Mouse (Mus musculus): ENCODE measurements around the gene Cox4i1. TPM values are rescaled to one million over a fixed set of nuclear protein-coding genes. Genes with fewer than 3 reads are reported as not detected.

The Cox4i1 gene
- polyA plus RNA-seq, 1 experiment from 2014 or later: 1,738 TPM

GRCm38 (mm10) chr8:120697154-120697978, 29.3 kb downstream of the Cox4i1 start:
- no peaks in the 10 kb centered on the region for H3K36me3 ChIP-seq
- no peak overlapping the region for H3K4me2 ChIP-seq
- ATAC-seq (ENCODE audit: extremely low read depth, insufficient number of reproducible peaks, low FRiP score, low TSS enrichment): no peak
- peak overlapping the region; percentile 73 for H3K27ac ChIP-seq (replicated peaks)
- H3K4me1 ChIP-seq: peaks cover 47% of the 10 kb centered on the region
- H3K9me3 ChIP-seq: peaks cover 6% of the 10 kb centered on the region; the same call in 1 of the 2 replicates
- H3K27me3 ChIP-seq (replicated peaks): peaks cover 29% of the 10 kb centered on the region; the same call in 1 of the 2 replicates
- no peak overlapping the region for H3K9ac ChIP-seq
- H3K4me3 ChIP-seq: no peak overlapping the region
- 53% methylated on average over 16 of the region's 17 CpGs for WGBS

GRCm38 (mm10) chr8:120697979-120698272, 29.9 kb downstream of the Cox4i1 start:
- peaks cover 29% of the 10 kb centered on the region; the same call in 1 of the 2 replicates for H3K27me3 ChIP-seq (replicated peaks)
- H3K4me1 ChIP-seq: peaks cover 47% of the 10 kb centered on the region
- no peak overlapping the region for H3K9ac ChIP-seq
- peaks cover 6% of the 10 kb centered on the region; the same call in 1 of the 2 replicates for H3K9me3 ChIP-seq
- H3K4me2 ChIP-seq: no peak overlapping the region
- H3K4me3 ChIP-seq: no peak overlapping the region
- no peak for ATAC-seq (ENCODE audit: extremely low read depth, insufficient number of reproducible peaks, low FRiP score, low TSS enrichment)
- H3K36me3 ChIP-seq: no peaks in the 10 kb centered on the region
- H3K27ac ChIP-seq (replicated peaks): peak overlapping the region; percentile 71; the same call in 1 of the 2 replicates

DNA sequence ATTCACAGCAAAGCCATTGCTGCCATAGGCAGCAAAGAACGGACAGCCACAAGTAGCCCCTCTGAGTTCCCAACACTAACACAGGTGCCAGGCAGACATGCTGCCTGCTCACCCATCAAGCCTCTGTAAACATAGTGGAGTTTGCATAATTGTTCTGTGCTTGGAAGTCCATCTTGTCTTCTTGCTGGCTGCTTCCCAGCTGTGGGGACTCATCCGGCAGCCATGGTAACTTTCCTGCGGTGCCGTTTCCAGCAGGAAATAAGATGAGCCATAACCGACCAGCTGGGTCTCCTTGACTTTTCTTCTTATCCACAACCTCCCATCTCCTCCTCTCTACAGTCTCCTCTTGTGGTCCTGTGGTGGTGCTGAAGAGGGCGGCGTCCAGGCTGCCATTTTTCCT, 30.4 kb downstream of the Cox4i1 start:
- ATAC-seq (ENCODE audit: extremely low read depth, insufficient number of reproducible peaks, low FRiP score, low TSS enrichment): no peak
- Histone ChIP-seq H3K4me2 (no peak overlapping the region), H3K9me3 (peaks cover 6% of the 10 kb centered on the region; the same call in 1 of the 2 replicates), H3K9ac (no peak overlapping the region), H3K4me3 (no peak overlapping the region), H3K36me3 (no peaks in the 10 kb centered on the region), H3K27me3 (replicated peaks) (peaks cover 30% of the 10 kb centered on the region; the same call in 1 of the 2 replicates), H3K27ac (replicated peaks) (peak overlapping the region; percentile 71), H3K4me1 (peaks cover 47% of the 10 kb centered on the region)
- WGBS: 78% methylated on average over 7 of the region's 7 CpGs

- Histone ChIP-seq H3K9ac (no peak overlapping the region), H3K4me1 (peaks cover 42% of the 10 kb centered on the region), H3K4me2 (no peak overlapping the region), H3K4me3 (no peak overlapping the region), H3K27me3 (replicated peaks) (peaks cover 34% of the 10 kb centered on the region; the same call in 1 of the 2 replicates), H3K36me3 (no peaks in the 10 kb centered on the region), H3K27ac (replicated peaks) (peak overlapping the region; percentile 71), H3K9me3 (peaks cover 6% of the 10 kb centered on the region; the same call in 1 of the 2 replicates)
- WGBS: 53% methylated on average over 6 of the region's 6 CpGs
- ATAC-seq (ENCODE audit: extremely low read depth, insufficient number of reproducible peaks, low FRiP score, low TSS enrichment): no peak
These were observed 31.1 kb downstream of the Cox4i1 start for GRCm38 (mm10) chr8:120699079-120699478.

DNA sequence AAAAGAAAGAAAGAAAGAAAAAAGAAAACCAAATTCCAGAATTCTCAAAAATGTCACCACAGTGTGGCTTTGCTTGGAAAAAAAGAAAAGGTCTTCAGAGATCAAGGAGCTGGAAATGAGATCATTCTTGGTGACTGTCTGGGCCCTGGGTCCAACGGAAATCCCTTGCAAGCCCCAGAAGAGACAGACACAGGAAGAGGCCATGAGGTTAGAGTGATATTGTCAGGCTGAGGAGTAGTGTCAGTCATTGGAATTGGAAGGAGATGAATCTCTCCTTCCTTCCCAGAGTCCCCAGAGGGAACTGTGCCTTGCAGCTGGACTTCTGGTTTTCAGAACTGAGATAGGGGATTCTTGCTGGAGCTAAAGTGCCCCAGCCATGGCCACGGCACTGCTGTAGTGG, 31.5 kb downstream of the Cox4i1 start:
- Histone ChIP-seq H3K36me3 (no peaks in the 10 kb centered on the region), H3K27me3 (replicated peaks) (peaks cover 35% of the 10 kb centered on the region; the same call in 1 of the 2 replicates), H3K4me2 (no peak overlapping the region), H3K9me3 (peaks cover 6% of the 10 kb centered on the region; the same call in 1 of the 2 replicates), H3K27ac (replicated peaks) (peak overlapping the region; percentile 66), H3K4me3 (no peak overlapping the region), H3K9ac (no peak overlapping the region), H3K4me1 (peaks cover 37% of the 10 kb centered on the region)
- WGBS: 49% methylated on average over 2 of the region's 2 CpGs
- no peak for ATAC-seq (ENCODE audit: extremely low read depth, insufficient number of reproducible peaks, low FRiP score, low TSS enrichment)

GRCm38 (mm10) chr8:120700053-120700452, 32.0 kb downstream of the Cox4i1 start:
- peaks cover 36% of the 10 kb centered on the region for H3K4me1 ChIP-seq
- H3K27ac ChIP-seq (replicated peaks): peak overlapping the region; percentile 66
- no peaks in the 10 kb centered on the region for H3K36me3 ChIP-seq
- H3K4me3 ChIP-seq: no peak overlapping the region
- ATAC-seq (ENCODE audit: extremely low read depth, insufficient number of reproducible peaks, low FRiP score, low TSS enrichment): no peak
- no peak overlapping the region for H3K9ac ChIP-seq
- H3K9me3 ChIP-seq: peaks cover 6% of the 10 kb centered on the region; the same call in 1 of the 2 replicates
- peaks cover 31% of the 10 kb centered on the region; the same call in 1 of the 2 replicates for H3K27me3 ChIP-seq (replicated peaks)
- H3K4me2 ChIP-seq: no peak overlapping the region
- 62% methylated on average over 4 of the region's 4 CpGs for WGBS

- H3K4me1 ChIP-seq: peaks cover 21% of the 10 kb centered on the region
- H3K9ac ChIP-seq: no peak overlapping the region
- peaks cover 6% of the 10 kb centered on the region; the same call in 1 of the 2 replicates for H3K9me3 ChIP-seq
- peaks cover 19% of the 10 kb centered on the region; the same call in 1 of the 2 replicates for H3K27me3 ChIP-seq (replicated peaks)
- no peak overlapping the region for H3K4me3 ChIP-seq
- no peak overlapping the region for H3K27ac ChIP-seq (replicated peaks)
- 50% methylated on average over 19 of the region's 19 CpGs for WGBS
- no peak overlapping the region for H3K4me2 ChIP-seq
- ATAC-seq (ENCODE audit: extremely low read depth, insufficient number of reproducible peaks, low FRiP score, low TSS enrichment): no peak
- H3K36me3 ChIP-seq: no peaks in the 10 kb centered on the region
These were observed 33.9 kb downstream of the Cox4i1 start for GRCm38 (mm10) chr8:120701758-120702465.

GRCm38 (mm10) chr8:120704203-120704602, 36.2 kb downstream of the Cox4i1 start:
- H3K27me3 ChIP-seq (replicated peaks): peaks cover 19% of the 10 kb centered on the region; the same call in 1 of the 2 replicates
- H3K4me3 ChIP-seq: no peak overlapping the region
- peaks cover 10% of the 10 kb centered on the region for H3K4me1 ChIP-seq
- H3K4me2 ChIP-seq: no peak overlapping the region
- H3K9ac ChIP-seq: no peak overlapping the region
- ATAC-seq (ENCODE audit: extremely low read depth, insufficient number of reproducible peaks, low FRiP score, low TSS enrichment): no peak
- no peak overlapping the region for H3K27ac ChIP-seq (replicated peaks)
- WGBS: 76% methylated on average over 9 of the region's 9 CpGs
- H3K36me3 ChIP-seq: no peaks in the 10 kb centered on the region
- H3K9me3 ChIP-seq: no peaks in the 10 kb centered on the region

GRCm38 (mm10) chr8:120705163-120705562, 37.1 kb downstream of the Cox4i1 start:
- Histone ChIP-seq H3K4me3 (no peak overlapping the region), H3K4me1 (peaks cover 3% of the 10 kb centered on the region; the same call in 1 of the 2 replicates), H3K27ac (replicated peaks) (no peak overlapping the region), H3K36me3 (no peaks in the 10 kb centered on the region), H3K9me3 (no peaks in the 10 kb centered on the region), H3K27me3 (replicated peaks) (peaks cover 19% of the 10 kb centered on the region; the same call in 1 of the 2 replicates), H3K9ac (no peak overlapping the region), H3K4me2 (no peak overlapping the region)
- WGBS: 79% methylated on average over 15 of the region's 15 CpGs
- no peak for ATAC-seq (ENCODE audit: extremely low read depth, insufficient number of reproducible peaks, low FRiP score, low TSS enrichment)

DNA sequence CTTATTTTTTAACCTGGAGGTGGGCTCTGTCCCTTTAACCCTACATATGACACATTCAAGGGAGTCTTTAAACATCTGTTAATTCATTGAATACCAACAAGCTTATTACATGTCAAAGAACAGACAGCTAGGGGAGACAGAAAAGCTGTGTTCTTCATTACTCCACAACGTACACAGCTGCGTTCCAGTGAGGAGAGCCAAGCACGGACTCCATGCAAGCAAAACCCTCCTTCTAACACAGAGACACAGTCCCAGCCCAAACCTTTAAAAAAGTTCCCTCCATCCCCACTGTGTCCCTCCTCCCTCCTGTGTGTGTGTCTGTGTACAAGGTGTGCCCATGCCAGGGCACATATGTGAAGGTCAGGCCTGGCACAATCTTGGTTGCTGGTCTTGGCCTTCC, 38.2 kb downstream of the Cox4i1 start:
- H3K9ac ChIP-seq: no peak overlapping the region
- no peak overlapping the region for H3K27ac ChIP-seq (replicated peaks)
- H3K4me3 ChIP-seq: no peak overlapping the region
- no peaks in the 10 kb centered on the region for H3K4me1 ChIP-seq
- H3K36me3 ChIP-seq: no peaks in the 10 kb centered on the region
- WGBS: 81% methylated on average over 3 of the region's 3 CpGs
- ATAC-seq (ENCODE audit: extremely low read depth, insufficient number of reproducible peaks, low FRiP score, low TSS enrichment): no peak
- H3K27me3 ChIP-seq (replicated peaks): peaks cover 19% of the 10 kb centered on the region; the same call in 1 of the 2 replicates
- no peaks in the 10 kb centered on the region for H3K9me3 ChIP-seq
- no peak overlapping the region for H3K4me2 ChIP-seq

- peaks cover under 1% of the 10 kb centered on the region; the same call in 1 of the 2 replicates for H3K27me3 ChIP-seq (replicated peaks)
- no peak overlapping the region for H3K4me2 ChIP-seq
- no peaks in the 10 kb centered on the region for H3K36me3 ChIP-seq
- no peak overlapping the region for H3K9ac ChIP-seq
- H3K4me3 ChIP-seq: no peak overlapping the region
- no peaks in the 10 kb centered on the region for H3K9me3 ChIP-seq
- no peaks in the 10 kb centered on the region for H3K4me1 ChIP-seq
- no peak overlapping the region for H3K27ac ChIP-seq (replicated peaks)
- 63% methylated on average over 10 of the region's 10 CpGs for WGBS
- ATAC-seq (ENCODE audit: extremely low read depth, insufficient number of reproducible peaks, low FRiP score, low TSS enrichment): no peak
These were observed 41.2 kb downstream of the Cox4i1 start for GRCm38 (mm10) chr8:120709176-120709575.

Data from heart, embryonic 13.5 days (tissue).